Mouse (Mus musculus) gastrocnemius, adult 2 months (tissue): ENCODE data around the gene Map7. TPM values are rescaled to one million over a fixed set of nuclear protein-coding genes. Genes with fewer than 3 reads are reported as not detected.

Source experiments
- DNase-seq: peaks from one replicate; pipeline ENCODE4 v3.0.0; 2022
- H3K27ac ChIP-seq: fragments of 200-600 bp; 2 replicates; pipeline ENCODE4 v1.8.1; 2022; ENCODE audit warnings: mild to moderate bottlenecking
- H3K4me3 ChIP-seq: fragments of 200-600 bp; 2 replicates; pipeline ENCODE4 v1.8.1; 2022; ENCODE audit warnings: mild to moderate bottlenecking, moderate library complexity
- CTCF ChIP-seq: fragments of 200-600 bp; IDR thresholded peaks from 2 replicates; pipeline ENCODE4 v1.8.1; 2022; ENCODE audit warnings: antibody characterized with exemption, mild to moderate bottlenecking, moderate library complexity
- intact Hi-C: fragments of 180-260 bp; cut with DNase I; formaldehyde crosslinking; loops from one replicate; pipeline ENCODE4 v1.15.1; 2025
- total RNA-seq, 2 experiments: library from RNA; stranded (reverse); gene quantifications; 2 replicates each; pipeline ENCODE4 v1.2.3; 2021

The Map7 gene
- total RNA-seq, 2 experiments from 2014 or later: 3.9 to 4.9 TPM

- Histone ChIP-seq H3K4me3 (no peak overlapping the region), H3K27ac (no peak overlapping the region)
- no peak for DNase-seq
- intact Hi-C loops: no loop called here
- TF ChIP-seq CTCF: no peak
These were observed 53.9 kb downstream of the Map7 start for GRCm38 (mm10) chr10:20202171-20202570.

GRCm38 (mm10) chr10:20202818-20203217 is 54.5 kb downstream of the Map7 start:
- H3K27ac ChIP-seq: no peak overlapping the region
- TF ChIP-seq CTCF: no peak
- intact Hi-C loops: no loop called here
- DNase-seq: no peak
- no peak overlapping the region for H3K4me3 ChIP-seq

GRCm38 (mm10) chr10:20203502-20203901 is 55.2 kb downstream of the Map7 start:
- Histone ChIP-seq H3K27ac (no peak overlapping the region), H3K4me3 (no peak overlapping the region)
- no peak for TF ChIP-seq CTCF
- intact Hi-C loops: no loop called here
- DNase-seq: no peak

- intact Hi-C loops: no loop called here
- no peak for TF ChIP-seq CTCF
- DNase-seq: no peak
- Histone ChIP-seq H3K4me3 (no peak overlapping the region), H3K27ac (no peak overlapping the region)
These were observed 56.6 kb downstream of the Map7 start for GRCm38 (mm10) chr10:20204696-20205431.

GRCm38 (mm10) chr10:20206966-20207365 is 58.7 kb downstream of the Map7 start:
- Histone ChIP-seq H3K4me3 (no peak overlapping the region), H3K27ac (no peak overlapping the region)
- no peak for TF ChIP-seq CTCF
- intact Hi-C loops: no loop called here
- no peak for DNase-seq

GRCm38 (mm10) chr10:20209609-20210341 is 61.5 kb downstream of the Map7 start:
- no peak for TF ChIP-seq CTCF
- no peak for DNase-seq
- intact Hi-C loops: no loop called here
- H3K4me3 ChIP-seq: no peak overlapping the region
- no peak overlapping the region for H3K27ac ChIP-seq

GRCm38 (mm10) chr10:20214418-20214817 is 66.1 kb downstream of the Map7 start:
- no peak overlapping the region for H3K27ac ChIP-seq
- H3K4me3 ChIP-seq: no peak overlapping the region
- DNase-seq: no peak
- intact Hi-C loops: no loop called here
- TF ChIP-seq CTCF: no peak

- DNase-seq: no peak
- intact Hi-C loops: no loop called here
- no peak for TF ChIP-seq CTCF
- H3K4me3 ChIP-seq: no peak overlapping the region
- no peak overlapping the region for H3K27ac ChIP-seq
These were observed 68.7 kb downstream of the Map7 start for GRCm38 (mm10) chr10:20216982-20217381.

GRCm38 (mm10) chr10:20218866-20219265 is 70.6 kb downstream of the Map7 start:
- DNase-seq: no peak
- no peak for TF ChIP-seq CTCF
- Histone ChIP-seq H3K4me3 (no peak overlapping the region), H3K27ac (no peak overlapping the region)
- intact Hi-C loops: no loop called here

GRCm38 (mm10) chr10:20219538-20219937 is 71.3 kb downstream of the Map7 start:
- Histone ChIP-seq H3K4me3 (no peak overlapping the region), H3K27ac (no peak overlapping the region)
- no peak for DNase-seq
- intact Hi-C loops: no loop called here
- no peak for TF ChIP-seq CTCF

GRCm38 (mm10) chr10:20220443-20221071 is 72.3 kb downstream of the Map7 start:
- no peak overlapping the region for H3K4me3 ChIP-seq
- intact Hi-C loops: no loop called here
- H3K27ac ChIP-seq: no peak overlapping the region
- DNase-seq: no peak
- TF ChIP-seq CTCF: no peak

- Histone ChIP-seq H3K4me3 (no peak overlapping the region), H3K27ac (no peak overlapping the region)
- DNase-seq: no peak
- intact Hi-C loops: no loop called here
- TF ChIP-seq CTCF: no peak
These were observed 73.7 kb downstream of the Map7 start for GRCm38 (mm10) chr10:20222011-20222410.

GRCm38 (mm10) chr10:20226728-20227127 is 78.5 kb downstream of the Map7 start:
- H3K27ac ChIP-seq: no peak overlapping the region
- peak; percentile 35 for DNase-seq
- no peak overlapping the region for H3K4me3 ChIP-seq
- intact Hi-C loops: no loop called here
- no peak for TF ChIP-seq CTCF
